Mouse (Mus musculus) right cerebral cortex, adult 2 months (tissue): ENCODE data around the gene Mapk3.
"Not testable (repeated sequence)": the region's sequence is repeated elsewhere in the genome, so short reads cannot be mapped to it uniquely, and the experiment has no call there.

Experiments
- DNase-seq, 2 experiments: peaks; one replicate each; pipeline ENCODE4 v3.0.0; 2021 to 2022; ENCODE audit warnings: low spot score in 2 of 2

Gene Mapk3

GRCm38 (mm10) chr7:126759672-126760390, 430 bp downstream of the Mapk3 start:
- DNase-seq, result no peak

- DNase-seq, result no peak
These were observed 996 bp downstream of the Mapk3 start for GRCm38 (mm10) chr7:126760391-126760802.

- DNase-seq, result no peak
These were observed 1.6 kb downstream of the Mapk3 start for GRCm38 (mm10) chr7:126760956-126761355.

- DNase-seq, result no peak
These were observed 2.2 kb downstream of the Mapk3 start for GRCm38 (mm10) chr7:126761529-126762067.

- peak; percentile 73 to 77 for DNase-seq
These were observed 3.1 kb downstream of the Mapk3 start for GRCm38 (mm10) chr7:126762471-126763008.

GRCm38 (mm10) chr7:126765540-126765939, 6.1 kb downstream of the Mapk3 start:
- no peak for DNase-seq

GRCm38 (mm10) chr7:126766201-126766600, 6.8 kb downstream of the Mapk3 start, which contains the start of gene Gdpd3:
Gene Gdpd3, plus strand, starts transcription at chr7:126766334.
- DNase-seq, result no peak

- no peak for DNase-seq
These were observed 7.6 kb downstream of the Mapk3 start for GRCm38 (mm10) chr7:126767001-126767400.

- DNase-seq, result no peak
These were observed 11.4 kb downstream of the Mapk3 start for GRCm38 (mm10) chr7:126770784-126771183.

- DNase-seq, result no peak
These were observed 13.9 kb downstream of the Mapk3 start for GRCm38 (mm10) chr7:126773351-126773750.

- no peak for DNase-seq
These were observed 15.1 kb downstream of the Mapk3 start for GRCm38 (mm10) chr7:126774463-126774862.

- no peak for DNase-seq
These were observed 16.0 kb downstream of the Mapk3 start for GRCm38 (mm10) chr7:126775185-126775977.

GRCm38 (mm10) chr7:126775978-126776234, 16.5 kb downstream of the Mapk3 start:
- DNase-seq, result no peak

- DNase-seq, result peak; percentile 90 to 95
These were observed 17.2 kb downstream of the Mapk3 start, which contains the start of gene Ypel3 for GRCm38 (mm10) chr7:126776598-126777057. Gene Ypel3, plus strand, starts transcription at chr7:126776955.

GRCm38 (mm10) chr7:126777476-126777875, 18.1 kb downstream of the Mapk3 start:
- peak in 1 of 2 experiments; percentile 31 for DNase-seq

GRCm38 (mm10) chr7:126778147-126778546, 18.7 kb downstream of the Mapk3 start:
- no peak for DNase-seq

GRCm38 (mm10) chr7:126779101-126779500, 19.7 kb downstream of the Mapk3 start:
- DNase-seq, result not testable (repeated sequence)

- DNase-seq, result peak; percentile 86 to 91
These were observed 20.9 kb downstream of the Mapk3 start for GRCm38 (mm10) chr7:126779983-126780970.

GRCm38 (mm10) chr7:126780971-126781635, 21.7 kb downstream of the Mapk3 start, which contains the start of gene Tbx6:
Gene Tbx6, plus strand, starts transcription at chr7:126781483.
- DNase-seq, result no peak

- DNase-seq, result no peak
These were observed 22.4 kb downstream of the Mapk3 start for GRCm38 (mm10) chr7:126781661-126782370.
